Mouse (Mus musculus) embryonic facial prominence, embryonic 14.5 days (tissue): ENCODE data around the gene Crk. TPM values are rescaled to one million over a fixed set of nuclear protein-coding genes. Genes with fewer than 3 reads are reported as not detected.

ENCODE experiments used
- ATAC-seq: fragments of 200-750 bp; cut with Nextera tagmentation; 2 replicates; pipeline ENCODE4 v1.8.0; 2017; ENCODE audit warnings: low read depth, moderate number of reproducible peaks, moderate TSS enrichment
- DNase-seq: peaks from one replicate; pipeline ENCODE4 v3.0.0-alpha.2; 2015; ENCODE audit warnings: low spot score
- H3K27ac ChIP-seq: fragments of 300-500 bp; sonication (generic); replicated peaks from 2 replicates; pipeline ENCODE4 v1.5.1; 2014; ENCODE audit warnings: low read depth, mild to moderate bottlenecking, low read length, moderate library complexity
- H3K27me3 ChIP-seq: fragments of 300-500 bp; sonication (generic); replicated peaks from 2 replicates; pipeline ENCODE4 v1.6.1; 2014; ENCODE audit warnings: low read length; ENCODE audit not compliant: control insufficient read depth, insufficient read depth
- H3K36me3 ChIP-seq: fragments of 300-500 bp; sonication (generic); 2 replicates; pipeline ENCODE4 v1.6.1; 2014; ENCODE audit warnings: low read length, mixed read lengths; ENCODE audit not compliant: control insufficient read depth, insufficient read depth
- H3K4me1 ChIP-seq: fragments of 300-500 bp; sonication (generic); 2 replicates; pipeline ENCODE4 v1.6.1; 2014; ENCODE audit warnings: antibody characterized with exemption, low read length; ENCODE audit not compliant: control insufficient read depth, insufficient read depth
- H3K4me2 ChIP-seq: fragments of 300-500 bp; sonication (generic); 2 replicates; pipeline ENCODE4 v1.6.1; 2014; ENCODE audit warnings: low read depth, mild to moderate bottlenecking, low read length, moderate library complexity, mixed read lengths
- H3K4me3 ChIP-seq: fragments of 300-500 bp; sonication (generic); 2 replicates; pipeline ENCODE4 v1.5.1; 2014; ENCODE audit warnings: low read depth, mild to moderate bottlenecking, low read length
- H3K9ac ChIP-seq: fragments of 300-500 bp; sonication (generic); 2 replicates; pipeline ENCODE4 v1.6.1; 2014; ENCODE audit warnings: low read depth, mild to moderate bottlenecking, low read length, moderate library complexity, mixed read lengths
- H3K9me3 ChIP-seq: fragments of 300-500 bp; sonication (generic); 2 replicates; pipeline ENCODE4 v1.6.1; 2016; ENCODE audit warnings: low read length; ENCODE audit not compliant: control insufficient read depth
- WGBS: fragments of 180-500 bp; shearing (Covaris S2); extraction: QIAGEN DNeasy Blood & Tissue Kit; methylation state at CpG from one replicate; pipeline ENCODE4 v1.1.7; 2014; 5-methylcytosine and 5-hydroxymethylcytosine counted together
- polyA plus RNA-seq: library from polyadenylated mRNA; unstranded; fragments of >200 nt; fragmentation: Nextera tagmentation; extraction: Ambion mirVana; gene quantifications from 2 replicates; pipeline ENCODE4 v1.2.1, GENCODE M21; 2014

Gene Crk
- polyA plus RNA-seq, 1 experiment from 2014 or later = 106 TPM

DNA sequence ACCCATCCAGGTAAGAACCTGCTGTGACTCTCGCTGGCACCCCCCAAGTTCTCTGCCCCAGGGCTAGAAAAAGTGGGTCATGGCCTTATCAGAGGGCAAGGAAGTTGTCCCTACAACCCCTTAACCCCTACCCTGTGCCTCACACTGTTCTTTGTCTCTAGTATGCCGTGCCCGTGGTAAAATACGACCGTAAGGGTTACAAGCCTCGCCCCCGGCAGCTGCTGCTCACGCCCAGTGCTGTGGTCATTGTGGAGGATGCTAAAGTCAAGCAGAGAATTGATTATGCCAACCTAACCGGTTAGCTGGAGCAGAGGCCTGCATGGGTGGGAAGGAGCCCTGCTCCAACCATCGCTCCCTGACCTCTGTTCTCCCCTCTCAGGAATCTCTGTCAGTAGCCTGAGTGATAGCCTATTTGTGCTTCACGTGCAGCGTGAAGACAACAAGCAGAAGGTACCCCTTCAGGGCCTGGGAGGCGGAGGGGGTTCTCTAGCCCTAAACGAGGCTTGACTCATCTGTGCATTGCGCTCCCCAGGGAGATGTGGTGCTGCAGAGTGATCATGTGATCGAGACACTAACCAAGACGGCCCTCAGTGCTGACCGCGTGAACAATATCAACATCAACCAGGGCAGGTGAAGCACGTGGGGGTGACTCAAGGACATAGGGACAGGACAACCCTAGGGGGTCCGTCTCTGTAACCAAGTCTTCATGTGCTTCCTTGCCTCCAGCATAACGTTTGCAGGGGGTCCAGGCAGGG lies 7.5 kb upstream of the Crk start:
- no peaks in the 10 kb centered on the region for H3K4me1 ChIP-seq
- H3K27ac ChIP-seq = no peak overlapping the region
- no peak overlapping the region for H3K4me3 ChIP-seq
- H3K27me3 ChIP-seq = no peaks in the 10 kb centered on the region
- no peak overlapping the region for H3K4me2 ChIP-seq
- peaks cover 68% of the 10 kb centered on the region for H3K36me3 ChIP-seq
- 81% methylated on average over 22 of the region's 22 CpGs for WGBS
- H3K9me3 ChIP-seq = no peaks in the 10 kb centered on the region
- no peak for ATAC-seq
- no peak for DNase-seq
- no peak overlapping the region for H3K9ac ChIP-seq

DNA sequence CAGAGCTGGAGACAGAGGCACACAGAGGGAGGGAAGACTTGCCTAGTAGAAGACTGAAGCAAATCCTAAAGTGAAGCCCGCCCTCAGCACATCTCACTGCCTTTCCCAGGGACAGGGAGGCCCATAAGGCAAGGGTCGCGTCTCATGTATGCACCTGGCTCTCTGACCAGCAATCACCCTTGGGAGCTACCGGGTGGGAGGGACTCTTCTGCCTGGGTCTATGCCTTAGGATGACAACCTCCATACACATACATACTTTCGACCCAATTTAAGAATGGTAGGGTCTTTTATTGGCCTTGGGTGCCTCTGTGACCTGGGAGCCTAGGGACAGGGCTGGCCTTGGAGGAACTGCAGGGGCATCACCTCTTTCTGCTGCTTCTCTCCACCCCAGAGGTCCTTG lies 5.6 kb upstream of the Crk start:
- H3K9me3 ChIP-seq = no peaks in the 10 kb centered on the region
- H3K36me3 ChIP-seq = peaks cover 52% of the 10 kb centered on the region
- H3K4me1 ChIP-seq = no peaks in the 10 kb centered on the region
- WGBS = 85% methylated on average over 5 of the region's 5 CpGs
- no peaks in the 10 kb centered on the region for H3K27me3 ChIP-seq
- H3K9ac ChIP-seq = no peak overlapping the region
- no peak overlapping the region for H3K4me3 ChIP-seq
- no peak for DNase-seq
- H3K4me2 ChIP-seq = no peak overlapping the region
- no peak for ATAC-seq
- no peak overlapping the region for H3K27ac ChIP-seq

- Histone ChIP-seq H3K4me3 (no peak overlapping the region), H3K4me1 (no peaks in the 10 kb centered on the region), H3K36me3 (peaks cover 38% of the 10 kb centered on the region), H3K27ac (no peak overlapping the region), H3K9ac (no peak overlapping the region), H3K27me3 (no peaks in the 10 kb centered on the region), H3K4me2 (no peak overlapping the region), H3K9me3 (no peaks in the 10 kb centered on the region)
- ATAC-seq (no peak), DNase-seq (no peak)
- WGBS = 78% methylated on average over 3 of the region's 3 CpGs
Observed at GRCm38 (mm10) chr11:75674875-75675274, 4.2 kb upstream of the Crk start.

- Histone ChIP-seq H3K27me3 (no peaks in the 10 kb centered on the region), H3K4me2 (peak overlapping the region; percentile 75), H3K9me3 (no peaks in the 10 kb centered on the region), H3K27ac (0 out of 2 replicates have a peak overlapping the region, but pooled peaks have one; percentile 15), H3K4me1 (peaks cover 9% of the 10 kb centered on the region), H3K9ac (peak overlapping the region; percentile 97), H3K4me3 (peak overlapping the region; percentile 99), H3K36me3 (peaks cover 13% of the 10 kb centered on the region)
- DNase-seq = no peak
- ATAC-seq = no peak
- WGBS = 85% methylated on average over 3 of the region's 3 CpGs
Observed at GRCm38 (mm10) chr11:75677881-75678746, 945 bp upstream of the Crk start.

DNA sequence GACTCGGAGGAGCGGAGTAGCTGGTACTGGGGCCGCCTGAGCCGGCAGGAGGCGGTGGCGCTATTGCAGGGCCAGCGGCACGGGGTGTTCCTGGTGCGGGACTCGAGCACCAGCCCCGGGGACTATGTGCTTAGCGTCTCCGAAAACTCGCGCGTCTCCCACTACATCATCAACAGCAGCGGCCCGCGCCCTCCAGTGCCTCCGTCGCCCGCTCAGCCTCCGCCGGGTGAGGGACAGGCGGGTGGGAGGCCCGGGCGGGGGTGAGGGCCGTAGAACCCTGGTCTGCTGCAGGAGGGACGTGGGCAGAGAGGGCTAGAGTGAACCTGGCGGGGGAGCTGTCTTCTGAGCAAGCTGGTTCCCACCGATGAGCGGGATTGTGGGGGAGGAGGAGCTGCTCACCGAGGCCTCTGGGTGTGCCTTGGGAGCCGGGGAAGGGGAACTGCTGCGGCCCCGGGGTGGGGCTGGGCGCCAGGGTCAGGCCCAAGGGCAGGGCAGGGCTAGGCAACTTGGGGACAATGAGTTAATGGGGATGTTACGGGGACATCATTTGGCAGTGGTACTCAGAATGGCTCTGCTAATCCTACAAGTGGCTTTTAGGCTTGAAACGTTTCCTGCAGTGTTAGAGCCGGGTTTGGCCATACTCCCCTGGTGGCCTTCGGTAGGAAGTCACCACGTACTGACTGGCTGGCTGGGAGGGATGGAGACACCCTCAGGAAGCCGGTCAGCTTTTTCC lies 546 bp downstream of the Crk start:
- Histone ChIP-seq H3K36me3 (peaks cover 14% of the 10 kb centered on the region), H3K4me3 (peak overlapping the region; percentile 99), H3K4me2 (peak overlapping the region; percentile 75), H3K9me3 (no peaks in the 10 kb centered on the region), H3K27ac (peak overlapping the region; percentile 96), H3K27me3 (no peaks in the 10 kb centered on the region), H3K4me1 (peaks cover 9% of the 10 kb centered on the region), H3K9ac (peak overlapping the region; percentile 97)
- 0% methylated on average over 23 of the region's 43 CpGs for WGBS
- ATAC-seq (peak; percentile 75), DNase-seq (peak; percentile 72)

GRCm38 (mm10) chr11:75684462-75684861 lies 5.4 kb downstream of the Crk start:
- DNase-seq = no peak
- Histone ChIP-seq H3K36me3 (peaks cover 18% of the 10 kb centered on the region), H3K9ac (no peak overlapping the region), H3K9me3 (no peaks in the 10 kb centered on the region), H3K4me2 (no peak overlapping the region), H3K27ac (no peak overlapping the region), H3K27me3 (no peaks in the 10 kb centered on the region), H3K4me1 (peaks cover 9% of the 10 kb centered on the region), H3K4me3 (no peak overlapping the region)
- no peak for ATAC-seq
- WGBS = 95% methylated on average over 5 of the region's 5 CpGs

DNA sequence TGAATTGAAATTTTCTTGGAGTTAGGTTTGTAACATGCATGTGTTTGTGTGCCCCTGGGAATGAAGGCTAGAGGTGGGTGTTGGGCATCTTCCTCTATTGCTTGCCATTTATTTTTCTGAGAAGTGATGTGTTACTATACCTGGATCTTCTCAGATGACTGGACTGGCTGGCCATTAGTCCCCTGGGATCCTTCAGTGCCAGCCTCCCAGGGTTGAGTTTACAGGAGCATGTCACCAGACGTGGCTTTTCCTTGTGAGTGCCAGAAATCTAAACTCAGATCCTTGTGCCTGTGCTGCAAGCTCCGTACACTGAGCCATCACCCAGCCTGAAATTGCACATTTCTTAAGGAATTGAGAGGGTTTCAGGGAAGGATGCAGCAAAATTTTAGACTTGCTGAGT lies 5.9 kb downstream of the Crk start:
- no peak overlapping the region for H3K27ac ChIP-seq
- H3K27me3 ChIP-seq = no peaks in the 10 kb centered on the region
- ATAC-seq = no peak
- H3K4me3 ChIP-seq = no peak overlapping the region
- H3K4me1 ChIP-seq = peaks cover 9% of the 10 kb centered on the region
- no peaks in the 10 kb centered on the region for H3K9me3 ChIP-seq
- H3K36me3 ChIP-seq = peaks cover 18% of the 10 kb centered on the region
- H3K9ac ChIP-seq = no peak overlapping the region
- DNase-seq = no peak
- no peak overlapping the region for H3K4me2 ChIP-seq
- WGBS = 67% methylated on average over 2 of the region's 2 CpGs

- no peak overlapping the region for H3K27ac ChIP-seq
- H3K36me3 ChIP-seq = peaks cover 37% of the 10 kb centered on the region
- WGBS = 54% methylated on average over 2 of the region's 2 CpGs
- no peaks in the 10 kb centered on the region for H3K27me3 ChIP-seq
- no peak overlapping the region for H3K9ac ChIP-seq
- no peaks in the 10 kb centered on the region for H3K9me3 ChIP-seq
- H3K4me2 ChIP-seq = no peak overlapping the region
- no peak overlapping the region for H3K4me3 ChIP-seq
- H3K4me1 ChIP-seq = no peaks in the 10 kb centered on the region
- DNase-seq = no peak
- no peak for ATAC-seq
Observed at GRCm38 (mm10) chr11:75687343-75687993, 8.4 kb downstream of the Crk start.
